In genomic region chr4:132955395-132955791, GRCm38 (mm10) we compare ENCODE assay signal across 22 mouse cellular contexts. TPM values are rescaled to one million over a fixed set of nuclear protein-coding genes. Genes with fewer than 3 reads are reported as not detected.
DNase-seq lines count a peak whose midpoint lies in the region; ATAC-seq and TF ChIP-seq lines count a peak whose summit lies in the region.
"Had no signal": no experiment of that assay in that cellular context is flagged by ENCODE, and none has a peak within 500 bp of the region (broad histone marks: within the 10 kb centered on the region; RNA-seq: fewer than 3 reads in every experiment).

No protein-coding gene starts in this region.

- H3K9ac ChIP-seq in forebrain, embryonic 12.5 days: no peak overlapping the region
- no peak overlapping the region for H3K9ac ChIP-seq in forebrain, embryonic 13.5 days
- H3K9ac ChIP-seq in heart, postnatal 0 days (replicated peaks; ENCODE audit: low read depth, low read length): no peak overlapping the region
- H3K9ac ChIP-seq in heart, adult 2 months (ENCODE audit: low read depth, low read length): no peak overlapping the region
- H3K9ac ChIP-seq in intestine, embryonic 16.5 days (ENCODE audit: low read depth, low read length): no peak overlapping the region
- H3K9ac ChIP-seq: embryonic facial prominence, embryonic 15.5 days; lung, embryonic 14.5 days; neural tube, embryonic 15.5 days had no signal

- no peak for TF ChIP-seq CTCF in heart, postnatal 0 days (IDR thresholded peaks at IDR 0.05; ENCODE audit: low read depth)
- no peak for TF ChIP-seq CTCF in heart, adult 2 months (IDR thresholded peaks at IDR 0.05)
- TF ChIP-seq CTCF in E14TG2a.4 (conservative IDR thresholded peaks at IDR 0.05; ENCODE audit: low read length): no peak

- no peak overlapping the region for H3K4me2 ChIP-seq in forebrain, embryonic 12.5 days
- no peak overlapping the region for H3K4me2 ChIP-seq in forebrain, embryonic 13.5 days
- no peak overlapping the region for H3K4me2 ChIP-seq in heart, postnatal 0 days (ENCODE audit: low read depth, low read length)
- H3K4me2 ChIP-seq in intestine, embryonic 16.5 days (ENCODE audit: low read depth, low read length): no peak overlapping the region
- H3K4me2 ChIP-seq: embryonic facial prominence, embryonic 15.5 days; liver, embryonic 11.5 days; lung, embryonic 14.5 days; neural tube, embryonic 15.5 days had no signal

- TF ChIP-seq POLR2A in heart, adult 2 months (IDR thresholded peaks at IDR 0.05; ENCODE audit: insufficient read depth, low read depth, low read length): no peak

- WGBS in forebrain, embryonic 12.5 days: 29% methylated on average over 2 of the region's 2 CpGs
- WGBS in forebrain, embryonic 13.5 days: 22% methylated on average over 2 of the region's 2 CpGs
- WGBS in heart, postnatal 0 days: 10% methylated on average over 2 of the region's 2 CpGs
- 32% methylated on average over 2 of the region's 2 CpGs for WGBS in heart, adult 2 months
- 29% methylated on average over 2 of the region's 2 CpGs for WGBS in intestine, embryonic 16.5 days

- no peaks in the 10 kb centered on the region for H3K27me3 ChIP-seq in forebrain, embryonic 12.5 days
- H3K27me3 ChIP-seq in forebrain, embryonic 13.5 days: no peaks in the 10 kb centered on the region; the same call in 1 of the 2 replicates
- H3K27me3 ChIP-seq in heart, postnatal 0 days (ENCODE audit: control insufficient read depth, insufficient read depth, low read length): no peaks in the 10 kb centered on the region
- no peaks in the 10 kb centered on the region for H3K27me3 ChIP-seq in heart, adult 2 months (ENCODE audit: control insufficient read depth, insufficient read depth, low read length)
- H3K27me3 ChIP-seq in E14TG2a.4 (ENCODE audit: insufficient read depth, low read length): peaks cover 4% of the 10 kb centered on the region; the same call in 1 of the 2 replicates
- no peaks in the 10 kb centered on the region for H3K27me3 ChIP-seq in intestine, embryonic 16.5 days (replicated peaks; ENCODE audit: control insufficient read depth, insufficient read depth, low read length)
- H3K27me3 ChIP-seq: embryonic facial prominence, embryonic 15.5 days; neural tube, embryonic 15.5 days had no signal

- no peak for DNase-seq in heart, postnatal 0 days (ENCODE audit: low spot score)
- DNase-seq in heart, adult 2 months: no peak
- DNase-seq: adrenal gland, postnatal 36 days; heart, adult 18-20 months; kidney, adult 9 months; kidney, postnatal 25 days; lung, embryonic 14.5 days; lung, postnatal 36 days; right cerebral cortex, postnatal 14 days; thymus, postnatal 4 days had no signal

- peak overlapping the region; percentile 15; the same call in 1 of the 2 replicates for H3K27ac ChIP-seq in forebrain, embryonic 12.5 days
- no peak overlapping the region for H3K27ac ChIP-seq in forebrain, embryonic 13.5 days
- 0 out of 2 replicates have a peak overlapping the region, but pooled peaks have one; percentile 4 for H3K27ac ChIP-seq in heart, postnatal 0 days (ENCODE audit: low read depth)
- H3K27ac ChIP-seq in heart, adult 2 months: no peak overlapping the region
- no peak overlapping the region for H3K27ac ChIP-seq in intestine, embryonic 16.5 days (ENCODE audit: low read length)
- H3K27ac ChIP-seq: embryonic facial prominence, embryonic 15.5 days; neural tube, embryonic 15.5 days had no signal

- intact Hi-C loops in heart, adult 2 months (cut with DNase I): no loop called here

- no peaks in the 10 kb centered on the region for H3K9me3 ChIP-seq in forebrain, embryonic 12.5 days
- no peaks in the 10 kb centered on the region for H3K9me3 ChIP-seq in forebrain, embryonic 13.5 days (replicated peaks)
- no peaks in the 10 kb centered on the region for H3K9me3 ChIP-seq in heart, postnatal 0 days (replicated peaks; ENCODE audit: control insufficient read depth, low read length)
- H3K9me3 ChIP-seq in E14TG2a.4 (ENCODE audit: low read length): no peaks in the 10 kb centered on the region
- H3K9me3 ChIP-seq in intestine, embryonic 16.5 days (ENCODE audit: control insufficient read depth, low read length): no peaks in the 10 kb centered on the region
- H3K9me3 ChIP-seq: embryonic facial prominence, embryonic 15.5 days; neural tube, embryonic 15.5 days had no signal

- no peak for TF ChIP-seq EP300 in heart, postnatal 0 days (IDR thresholded peaks at IDR 0.05; ENCODE audit: low read depth)
- TF ChIP-seq EP300 in heart, adult 2 months (IDR thresholded peaks at IDR 0.05; ENCODE audit: insufficient read depth, low read depth, low read length): no peak

- H3K79me2 ChIP-seq in heart, adult 2 months (replicated peaks; ENCODE audit: control insufficient read depth, insufficient read depth, low read length): no peaks in the 10 kb centered on the region

- no peak overlapping the region for H3K4me3 ChIP-seq in forebrain, embryonic 12.5 days (replicated peaks)
- H3K4me3 ChIP-seq in forebrain, embryonic 13.5 days: no peak overlapping the region
- H3K4me3 ChIP-seq in heart, postnatal 0 days (ENCODE audit: low read depth, low read length): no peak overlapping the region
- no peak overlapping the region for H3K4me3 ChIP-seq in heart, adult 2 months
- 0 out of 2 replicates have a peak overlapping the region, but pooled peaks have one; percentile 10 for H3K4me3 ChIP-seq in E14TG2a.4 (replicated peaks; ENCODE audit: low read length)
- H3K4me3 ChIP-seq in intestine, embryonic 16.5 days (ENCODE audit: low read length): no peak overlapping the region
- H3K4me3 ChIP-seq: embryonic facial prominence, embryonic 15.5 days; myocyte; neural tube, embryonic 15.5 days had no signal

- H3K4me1 ChIP-seq in forebrain, embryonic 12.5 days: peaks cover 22% of the 10 kb centered on the region
- peaks cover 18% of the 10 kb centered on the region for H3K4me1 ChIP-seq in forebrain, embryonic 13.5 days
- H3K4me1 ChIP-seq in heart, postnatal 0 days (ENCODE audit: control insufficient read depth, insufficient read depth): peaks cover 32% of the 10 kb centered on the region
- H3K4me1 ChIP-seq in heart, adult 2 months (ENCODE audit: control insufficient read depth, insufficient read depth, low read length): peaks cover 15% of the 10 kb centered on the region
- H3K4me1 ChIP-seq in E14TG2a.4 (replicated peaks; ENCODE audit: low read depth, low read length): peaks cover 81% of the 10 kb centered on the region
- peaks cover 23% of the 10 kb centered on the region for H3K4me1 ChIP-seq in intestine, embryonic 16.5 days (ENCODE audit: control insufficient read depth, insufficient read depth, low read length)

- ATAC-seq in forebrain, embryonic 12.5 days (ENCODE audit: low FRiP score): no peak
- no peak for ATAC-seq in forebrain, embryonic 13.5 days
- no peak for ATAC-seq in heart, postnatal 0 days (ENCODE audit: insufficient read depth, low read depth)
- ATAC-seq in intestine, embryonic 16.5 days: peak; percentile 51
- ATAC-seq in CD4-positive, CD25-positive, alpha-beta regulatory T cell, adult 4 months: no peak
- ATAC-seq in megakaryocyte-erythroid progenitor cell, adult 5-6 weeks (replicated peaks; ENCODE audit: low FRiP score, low TSS enrichment, poor library complexity, severe bottlenecking): no peak

- H3K36me3 ChIP-seq in forebrain, embryonic 12.5 days (replicated peaks): no peaks in the 10 kb centered on the region
- no peaks in the 10 kb centered on the region for H3K36me3 ChIP-seq in forebrain, embryonic 13.5 days (ENCODE audit: poor library complexity, severe bottlenecking)
- no peaks in the 10 kb centered on the region for H3K36me3 ChIP-seq in heart, postnatal 0 days (replicated peaks; ENCODE audit: control insufficient read depth, insufficient read depth, low read length)
- no peaks in the 10 kb centered on the region for H3K36me3 ChIP-seq in heart, adult 2 months (ENCODE audit: control insufficient read depth, insufficient read depth, low read length)
- no peaks in the 10 kb centered on the region for H3K36me3 ChIP-seq in E14TG2a.4 (ENCODE audit: insufficient read depth, low read length)
- no peaks in the 10 kb centered on the region for H3K36me3 ChIP-seq in intestine, embryonic 16.5 days (ENCODE audit: control insufficient read depth, insufficient read depth, low read length)
- H3K36me3 ChIP-seq: embryonic facial prominence, embryonic 15.5 days; neural tube, embryonic 15.5 days had no signal

RNA-seq across cellular contexts. Expression of gene Fgr, which starts 18.5 kb away (rescaled TPM):
- 0.12 and 0.20 TPM in 2 replicates for polyA plus RNA-seq in forebrain, embryonic 12.5 days (2016; fragmentation: Nextera tagmentation; extraction: Ambion mirVana)
- not detected in 2 replicates for polyA plus RNA-seq in forebrain, embryonic 13.5 days (2015; fragmentation: Nextera tagmentation; extraction: Ambion mirVana)
- total RNA-seq in heart, postnatal 0 days (2014; rRNA removed; ENCODE audit: low replicate concordance): 0.04 and 0.19 TPM in 2 replicates
- 0.31 and 0.37 TPM in 2 replicates for polyA plus RNA-seq in heart, postnatal 0 days (2015; fragmentation: Nextera tagmentation; extraction: Ambion mirVana)
- total RNA-seq in heart, adult 2 months (2021): under 1 TPM; 0.43 to 0.47 TPM
- polyA plus RNA-seq in heart, adult 2 months (2012; rRNA removed): 0.73 and 1.7 TPM in 2 replicates
- 3.1 and 3.5 TPM in 2 replicates for polyA plus RNA-seq in intestine, embryonic 16.5 days (2015; fragmentation: Nextera tagmentation; extraction: Ambion mirVana)
- 1 to 10 TPM; 3.7 to 8.2 TPM for polyA plus RNA-seq in CD4-positive, CD25-positive, alpha-beta regulatory T cell, adult 4 months (2017; shearing (Covaris generic))
- 2.8 TPM in 1 of 2 replicates, not detected in the other for total RNA-seq in megakaryocyte-erythroid progenitor cell, adult 5-6 weeks (2014; fragmentation: Nextera tagmentation)
- 0.30 and 0.33 TPM in 2 replicates for total RNA-seq in megakaryocyte-erythroid progenitor cell, adult 5-6 weeks (2017)
- total RNA-seq: gastrocnemius, adult 8-10 months; MEL had no signal
- polyA plus RNA-seq: myocyte had no signal

RNA-seq across cellular contexts. Expression of gene Fam76a, which starts 33.0 kb away (rescaled TPM):
- 30.3 and 31.3 TPM in 2 replicates for polyA plus RNA-seq in forebrain, embryonic 12.5 days (2016; fragmentation: Nextera tagmentation; extraction: Ambion mirVana)
- polyA plus RNA-seq in forebrain, embryonic 13.5 days (2015; fragmentation: Nextera tagmentation; extraction: Ambion mirVana): 35.2 and 43.5 TPM in 2 replicates
- total RNA-seq in heart, postnatal 0 days (2014; rRNA removed; ENCODE audit: low replicate concordance): 19.7 and 20.7 TPM in 2 replicates
- polyA plus RNA-seq in heart, postnatal 0 days (2015; fragmentation: Nextera tagmentation; extraction: Ambion mirVana): 39.6 and 44.4 TPM in 2 replicates
- 10 to 100 TPM; 29.5 to 45.1 TPM for total RNA-seq in heart, adult 2 months (2021)
- polyA plus RNA-seq in heart, adult 2 months (2012; rRNA removed): 13.3 and 16.3 TPM in 2 replicates
- 40.5 and 45.6 TPM in 2 replicates for polyA plus RNA-seq in intestine, embryonic 16.5 days (2015; fragmentation: Nextera tagmentation; extraction: Ambion mirVana)
- polyA plus RNA-seq in CD4-positive, CD25-positive, alpha-beta regulatory T cell, adult 4 months (2017; shearing (Covaris generic)): 10 to 100 TPM; 16.5 to 21.1 TPM
- 20.0 and 23.9 TPM in 2 replicates for total RNA-seq in megakaryocyte-erythroid progenitor cell, adult 5-6 weeks (2014; fragmentation: Nextera tagmentation)
- 23.2 and 26.7 TPM in 2 replicates for total RNA-seq in megakaryocyte-erythroid progenitor cell, adult 5-6 weeks (2017)

RNA-seq across cellular contexts. Expression of gene Ahdc1, which starts 55.7 kb away (rescaled TPM):
- polyA plus RNA-seq in forebrain, embryonic 12.5 days (2016; fragmentation: Nextera tagmentation; extraction: Ambion mirVana): 7.2 and 8.1 TPM in 2 replicates
- polyA plus RNA-seq in forebrain, embryonic 13.5 days (2015; fragmentation: Nextera tagmentation; extraction: Ambion mirVana): 7.3 and 8.1 TPM in 2 replicates
- total RNA-seq in heart, postnatal 0 days (2014; rRNA removed; ENCODE audit: low replicate concordance): 40.5 and 57.2 TPM in 2 replicates
- 4.6 and 5.2 TPM in 2 replicates for polyA plus RNA-seq in heart, postnatal 0 days (2015; fragmentation: Nextera tagmentation; extraction: Ambion mirVana)
- total RNA-seq in heart, adult 2 months (2021): 10 to 100 TPM; 42.6 to 50.9 TPM
- 19.5 and 21.8 TPM in 2 replicates for polyA plus RNA-seq in heart, adult 2 months (2012; rRNA removed)
- polyA plus RNA-seq in intestine, embryonic 16.5 days (2015; fragmentation: Nextera tagmentation; extraction: Ambion mirVana): 5.3 and 5.7 TPM in 2 replicates
- polyA plus RNA-seq in CD4-positive, CD25-positive, alpha-beta regulatory T cell, adult 4 months (2017; shearing (Covaris generic)): 1 to 10 TPM; 2.6 to 3.7 TPM
- 4.8 and 7.0 TPM in 2 replicates for total RNA-seq in megakaryocyte-erythroid progenitor cell, adult 5-6 weeks (2014; fragmentation: Nextera tagmentation)
- 0.33 and 0.72 TPM in 2 replicates for total RNA-seq in megakaryocyte-erythroid progenitor cell, adult 5-6 weeks (2017)

Comparison
In these comparisons a context has a peak if more than half of its experiments do, and no peak if none do; other contexts are left out.
1. H3K27ac ChIP-seq: peak in forebrain, embryonic 12.5 days (single experiment) and heart, postnatal 0 days (single experiment); none in forebrain, embryonic 13.5 days (single experiment), heart, adult 2 months (single experiment) and intestine, embryonic 16.5 days (single experiment).